Mouse (Mus musculus) testis, adult 2 months (tissue): Measurements from ENCODE around the gene Eppin. TPM values are rescaled to one million over a fixed set of nuclear protein-coding genes. Genes with fewer than 3 reads are reported as not detected.
"Not testable (repeated sequence)": the region's sequence is repeated elsewhere in the genome, so short reads cannot be mapped to it uniquely, and the experiment has no call there.

Experiments
- H3K27ac ChIP-seq: fragments of 200-500 bp; 2 replicates; pipeline ENCODE4 v1.5.1; 2012; ENCODE audit warnings: low read depth, low read length; ENCODE audit not compliant: control insufficient read depth, insufficient read depth
- H3K27me3 ChIP-seq: fragments of 200-500 bp; 2 replicates; pipeline ENCODE4 v1.6.1; 2012; ENCODE audit warnings: mild to moderate bottlenecking, low read length, moderate library complexity; ENCODE audit not compliant: control insufficient read depth, insufficient read depth
- H3K36me3 ChIP-seq: fragments of 200-500 bp; 2 replicates; pipeline ENCODE4 v1.6.1; 2012; ENCODE audit warnings: mild to moderate bottlenecking, low read length; ENCODE audit not compliant: control insufficient read depth, insufficient read depth
- H3K4me1 ChIP-seq: fragments of 200-500 bp; 2 replicates; pipeline ENCODE4 v1.6.1; 2012; ENCODE audit warnings: low read length; ENCODE audit not compliant: control insufficient read depth, insufficient read depth
- H3K4me3 ChIP-seq: fragments of 200-500 bp; 2 replicates; pipeline ENCODE4 v1.5.1; 2012; ENCODE audit warnings: low read depth, mild to moderate bottlenecking, low read length, moderate library complexity, mixed read lengths; ENCODE audit not compliant: control insufficient read depth
- CTCF ChIP-seq: fragments of 200-500 bp; IDR thresholded peaks from 2 replicates; pipeline ENCODE4 v1.5.1; 2012; ENCODE audit warnings: low read depth, mild to moderate bottlenecking, inconsistent platforms, low read length, moderate library complexity; ENCODE audit not compliant: control insufficient read depth, insufficient read depth, insufficient replicate concordance
- POLR2A ChIP-seq: fragments of 200-500 bp; IDR thresholded peaks from 2 replicates; pipeline ENCODE4 v1.6.1; 2012; ENCODE audit warnings: low read depth, mild to moderate bottlenecking, inconsistent platforms, low read length, moderate library complexity; ENCODE audit not compliant: control insufficient read depth
- polyA plus RNA-seq: library from polyadenylated mRNA; depleted of rRNA; stranded (reverse); fragments of >200 nt; gene quantifications from 2 replicates; pipeline ENCODE4 v1.2.3, GENCODE M21; 2012

Eppin gene
- polyA plus RNA-seq, 1 experiment, result 70.8 TPM

DNA sequence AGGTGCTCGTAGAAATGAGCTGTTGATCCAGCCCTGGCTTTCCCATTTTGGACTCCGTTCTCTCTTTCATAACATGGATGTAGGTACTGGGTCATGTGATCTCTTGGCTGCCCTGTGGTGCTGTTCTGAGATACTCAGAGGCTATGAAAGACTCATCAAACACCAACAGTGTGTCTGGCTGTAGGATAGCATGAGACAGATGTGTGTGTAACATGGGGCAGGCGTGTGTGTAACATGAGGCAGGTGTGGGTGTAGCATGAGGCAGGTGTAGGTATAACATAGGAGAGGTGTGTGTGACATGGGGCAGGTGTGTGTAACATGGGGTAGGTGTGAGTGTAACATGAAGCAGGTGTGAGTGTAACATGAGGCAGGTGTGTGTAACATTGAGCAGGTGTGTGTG, 22.0 kb upstream of the Eppin start:
- Histone ChIP-seq H3K4me1 (no peaks in the 10 kb centered on the region), H3K36me3 (no peaks in the 10 kb centered on the region), H3K27me3 (no peaks in the 10 kb centered on the region), H3K4me3 (no peak overlapping the region), H3K27ac (no peak overlapping the region)
- no peak for TF ChIP-seq POLR2A
- no peak for TF ChIP-seq CTCF

- not testable (repeated sequence) for H3K27ac ChIP-seq, H3K36me3 ChIP-seq, H3K4me3 ChIP-seq, H3K27me3 ChIP-seq, H3K4me1 ChIP-seq
Measured at GRCm38 (mm10) chr2:164613471-164613870, 20.1 kb upstream of the Eppin start, which contains the start of the genes Wfdc6b and Wfdc8. Gene Wfdc6b, plus strand, starts transcription at chr2:164613522. Gene Wfdc8, minus strand, starts transcription at chr2:164613626.

DNA sequence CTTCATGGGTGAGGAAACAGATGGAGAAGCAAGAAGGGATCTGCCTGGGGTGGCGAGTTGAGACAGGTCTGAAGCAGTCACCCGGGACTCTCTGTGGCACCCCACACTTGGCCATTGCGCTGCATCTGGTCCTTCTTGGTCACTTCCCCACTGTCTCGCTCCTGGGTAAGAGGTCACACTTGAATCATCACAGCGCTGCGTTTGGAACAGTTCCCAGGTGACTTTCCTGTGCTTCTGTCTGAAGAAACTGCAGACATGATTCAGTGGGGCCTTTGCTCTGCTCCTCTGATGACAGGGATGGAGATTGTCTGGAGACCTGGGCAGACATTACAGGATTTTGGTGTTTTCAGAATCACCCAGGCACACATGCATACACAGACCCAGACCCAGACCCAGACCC, 15.4 kb upstream of the Eppin start:
- no peak overlapping the region for H3K4me3 ChIP-seq
- no peaks in the 10 kb centered on the region for H3K4me1 ChIP-seq
- no peak for TF ChIP-seq CTCF
- no peak for TF ChIP-seq POLR2A
- H3K27me3 ChIP-seq, result no peaks in the 10 kb centered on the region
- H3K27ac ChIP-seq, result no peak overlapping the region
- H3K36me3 ChIP-seq, result no peaks in the 10 kb centered on the region

DNA sequence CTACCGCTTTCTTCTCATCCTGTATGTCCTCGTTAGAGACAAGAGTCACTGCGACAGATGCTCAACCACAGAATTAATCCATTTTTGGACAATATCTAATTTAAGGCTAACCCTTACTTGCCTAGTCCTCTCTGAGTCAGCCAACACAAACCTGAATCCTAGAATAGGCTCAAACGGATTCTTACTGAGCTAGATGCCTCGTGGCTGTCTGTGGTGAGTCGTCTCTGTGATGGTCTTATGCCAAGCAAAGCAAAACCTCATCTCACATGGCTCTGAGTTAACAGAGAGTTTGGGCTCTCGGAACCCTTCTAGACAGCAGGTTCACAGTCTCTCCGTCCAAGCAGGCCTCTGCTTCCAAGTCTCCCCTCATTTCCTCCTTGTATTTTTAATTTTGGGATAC, 11.0 kb upstream of the Eppin start:
- Histone ChIP-seq H3K4me3 (no peak overlapping the region), H3K4me1 (no peaks in the 10 kb centered on the region), H3K27me3 (no peaks in the 10 kb centered on the region), H3K27ac (no peak overlapping the region), H3K36me3 (no peaks in the 10 kb centered on the region)
- no peak for TF ChIP-seq POLR2A

GRCm38 (mm10) chr2:164603482-164603881, 10.1 kb upstream of the Eppin start:
- TF ChIP-seq CTCF, result peak; percentile 69; the same call in 1 of the 2 replicates
- no peak for TF ChIP-seq POLR2A
- Histone ChIP-seq H3K4me1 (no peaks in the 10 kb centered on the region), H3K27me3 (no peaks in the 10 kb centered on the region), H3K27ac (no peak overlapping the region), H3K4me3 (no peak overlapping the region), H3K36me3 (no peaks in the 10 kb centered on the region)

- peak; percentile 28; the same call in 1 of the 2 replicates for TF ChIP-seq CTCF
- TF ChIP-seq POLR2A, result no peak
- Histone ChIP-seq H3K27ac (no peak overlapping the region), H3K27me3 (no peaks in the 10 kb centered on the region), H3K4me3 (no peak overlapping the region), H3K4me1 (no peaks in the 10 kb centered on the region), H3K36me3 (no peaks in the 10 kb centered on the region)
Measured at GRCm38 (mm10) chr2:164600179-164600578, 6.8 kb upstream of the Eppin start.

DNA sequence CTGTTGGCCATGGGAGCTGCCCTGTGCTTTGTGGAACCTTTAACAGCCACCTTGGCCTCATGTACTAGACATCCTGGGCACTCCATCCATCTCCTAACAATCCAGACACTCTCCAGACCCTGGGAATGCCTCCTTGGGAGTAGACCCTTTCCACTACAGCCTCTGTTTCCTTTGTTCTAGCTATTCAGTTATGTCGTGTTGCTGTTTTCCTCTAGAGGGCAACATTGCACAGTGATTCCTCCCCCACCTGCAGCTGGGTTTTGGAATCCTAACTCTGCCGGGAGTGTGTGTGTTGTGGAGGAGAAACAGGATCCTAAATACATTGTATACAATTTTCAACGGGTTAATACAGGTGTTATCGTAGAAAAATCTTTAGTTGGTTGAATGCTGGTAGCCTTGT, 1.4 kb downstream of the Eppin start:
- Histone ChIP-seq H3K4me1 (peaks cover 13% of the 10 kb centered on the region), H3K4me3 (no peak overlapping the region), H3K36me3 (no peaks in the 10 kb centered on the region), H3K27me3 (no peaks in the 10 kb centered on the region), H3K27ac (peak overlapping the region; percentile 83)
- TF ChIP-seq CTCF, result peak; percentile 39; the same call in 1 of the 2 replicates
- no peak for TF ChIP-seq POLR2A

DNA sequence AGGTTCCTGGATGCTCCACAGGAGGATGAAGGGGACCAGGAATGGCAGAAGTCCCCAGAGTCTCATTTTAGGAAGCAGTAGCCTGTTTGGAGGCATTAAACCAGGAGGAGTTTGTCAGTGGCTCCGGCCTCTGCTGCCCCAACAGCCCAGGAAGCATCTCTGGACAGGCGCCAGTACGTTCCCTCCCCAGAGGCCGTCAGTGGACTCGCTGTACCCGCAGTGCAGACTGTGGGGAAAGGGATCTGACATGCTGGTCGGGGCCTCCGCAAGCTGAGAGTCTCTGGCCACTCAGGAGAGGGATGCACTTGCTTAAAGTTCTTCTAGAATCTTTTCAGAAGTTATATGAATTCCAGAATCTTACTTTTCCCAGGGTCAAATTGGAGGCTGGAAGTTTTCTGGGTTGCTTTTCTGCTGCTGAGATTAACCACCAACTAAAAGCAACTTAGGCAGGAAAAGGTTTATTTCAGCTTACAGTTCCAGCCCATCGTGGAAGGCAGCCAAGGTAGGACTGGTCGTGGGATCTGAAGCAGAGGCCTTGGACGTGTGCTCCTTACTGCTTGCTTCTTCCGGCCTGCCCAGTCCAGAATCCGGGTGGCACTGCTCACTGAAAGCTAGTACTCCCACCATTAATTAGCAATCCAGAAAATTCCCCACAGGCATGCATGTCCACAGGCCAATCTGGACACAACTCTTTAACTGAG, 8.2 kb downstream of the Eppin start, which contains the start of gene Wfdc6a:
Gene Wfdc6a, minus strand, starts transcription at position 423 of the 701 bp plus-strand sequence.
- 0 out of 2 replicates have a peak, but pooled peaks have one; percentile 29 for TF ChIP-seq POLR2A
- H3K27me3 ChIP-seq, H3K4me3 ChIP-seq, H3K36me3 ChIP-seq: not testable (repeated sequence)
- H3K4me1 ChIP-seq, result peaks cover 14% of the 10 kb centered on the region
- peak within 1 kb of the TSS; percentile 51 for H3K27ac ChIP-seq

DNA sequence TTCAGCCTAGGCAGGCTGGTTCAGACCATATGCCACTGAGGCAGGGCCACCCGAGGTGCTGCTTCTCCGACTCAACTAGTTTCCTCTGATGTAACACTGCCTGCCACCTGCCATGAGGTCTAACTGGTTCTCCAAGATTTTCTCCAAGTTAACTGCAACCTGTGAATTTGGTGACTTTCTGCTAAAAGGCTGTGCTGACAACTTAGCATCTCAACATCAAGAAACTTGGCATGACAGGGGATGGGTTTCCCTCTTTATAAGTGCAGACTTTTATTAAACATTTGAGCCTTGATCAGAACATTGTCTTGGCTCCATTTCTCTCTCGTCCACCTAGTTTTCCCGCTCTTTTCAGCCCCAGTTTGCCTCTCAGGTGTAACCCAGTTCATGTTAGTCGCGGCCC, 20.0 kb downstream of the Eppin start, which contains the start of gene Spint3:
Gene Spint3, minus strand, starts transcription at position 101 of the 400 bp plus-strand sequence.
- H3K4me3 ChIP-seq, H3K27me3 ChIP-seq: not testable (repeated sequence)

More for the DNA sequence above, 20.0 kb downstream of the Eppin start, which contains the start of gene Spint3:
- not testable (repeated sequence) for H3K27ac ChIP-seq, H3K4me1 ChIP-seq, H3K36me3 ChIP-seq
